ENCODE assay signal across 23 mouse cellular contexts in genomic region chr1:139029521-139029920, GRCm38 (mm10).
A peak's percentile ranks its signal among the peaks of the same experiment; 100 is the strongest.
DNase-seq lines count a peak whose midpoint lies in the region; ATAC-seq and TF ChIP-seq lines count a peak whose summit lies in the region.
"Had no signal": no experiment of that assay in that cellular context is flagged by ENCODE, and none has a peak within 500 bp of the region (broad histone marks: within the 10 kb centered on the region; RNA-seq: fewer than 3 reads in every experiment).

No protein-coding gene starts in this region.

- H3K36me3 ChIP-seq in heart, adult 2 months (ENCODE audit: control insufficient read depth, insufficient read depth, low read length), result peaks cover 5% of the 10 kb centered on the region
- no peaks in the 10 kb centered on the region for H3K36me3 ChIP-seq in liver, embryonic 14.5 days (replicated peaks; ENCODE audit: control insufficient read depth, insufficient read depth, low read depth)
- no peaks in the 10 kb centered on the region for H3K36me3 ChIP-seq in liver, embryonic 12.5 days
- no peaks in the 10 kb centered on the region for H3K36me3 ChIP-seq in heart, embryonic 13.5 days
- no peaks in the 10 kb centered on the region for H3K36me3 ChIP-seq in hindbrain, embryonic 10.5 days
- H3K36me3 ChIP-seq: embryonic facial prominence, embryonic 10.5 days; forebrain, embryonic 15.5 days; limb, embryonic 12.5 days; neural tube, embryonic 12.5 days had no signal

- H3K79me2 ChIP-seq in heart, adult 2 months (replicated peaks; ENCODE audit: control insufficient read depth, insufficient read depth, low read length), result no peaks in the 10 kb centered on the region

- H3K27ac ChIP-seq in heart, adult 2 months, result no peak overlapping the region; the same call in 1 of the 2 replicates
- H3K27ac ChIP-seq in liver, embryonic 14.5 days, result no peak overlapping the region
- no peak overlapping the region for H3K27ac ChIP-seq in liver, embryonic 12.5 days
- H3K27ac ChIP-seq in heart, embryonic 13.5 days (replicated peaks), result peak overlapping the region; percentile 74
- H3K27ac ChIP-seq in hindbrain, embryonic 10.5 days, result no peak overlapping the region
- H3K27ac ChIP-seq: embryonic facial prominence, embryonic 10.5 days; forebrain, embryonic 15.5 days; hindbrain, embryonic 14.5 days; limb, embryonic 12.5 days; neural tube, embryonic 12.5 days had no signal

- no peak overlapping the region for H3K4me3 ChIP-seq in heart, adult 2 months
- no peak overlapping the region for H3K4me3 ChIP-seq in liver, embryonic 14.5 days (ENCODE audit: insufficient read depth in 1 of 2, low read depth in 2 of 2, low read length in 2 of 2)
- no peak overlapping the region for H3K4me3 ChIP-seq in liver, embryonic 12.5 days
- no peak overlapping the region for H3K4me3 ChIP-seq in heart, embryonic 13.5 days
- no peak overlapping the region for H3K4me3 ChIP-seq in hindbrain, embryonic 10.5 days
- H3K4me3 ChIP-seq: embryonic facial prominence, embryonic 10.5 days; forebrain, embryonic 15.5 days; limb, embryonic 12.5 days; neural tube, embryonic 12.5 days had no signal

- TF ChIP-seq POLR2A in heart, adult 2 months (IDR thresholded peaks at IDR 0.05; ENCODE audit: insufficient read depth, low read depth, low read length), result no peak

- H3K9ac ChIP-seq in heart, adult 2 months (ENCODE audit: low read depth, low read length), result no peak overlapping the region
- H3K9ac ChIP-seq in liver, embryonic 14.5 days (replicated peaks), result no peak overlapping the region
- no peak overlapping the region for H3K9ac ChIP-seq in liver, embryonic 12.5 days
- H3K9ac ChIP-seq in heart, embryonic 13.5 days, result no peak overlapping the region
- H3K9ac ChIP-seq: forebrain, embryonic 15.5 days; hindbrain, embryonic 14.5 days; limb, embryonic 12.5 days; neural tube, embryonic 12.5 days had no signal

- peak; percentile 20 to 28 for DNase-seq in heart, adult 9 months (ENCODE audit: low spot score in 2 of 2)
- no peak for DNase-seq in heart, adult 2 months
- DNase-seq in liver, embryonic 14.5 days (ENCODE audit: low read depth in 3 of 3, low spot score in 3 of 3), result no peak
- DNase-seq in heart, postnatal 10 days, result peak; percentile 37 to 53
- no peak for DNase-seq in hindbrain, embryonic 10.5 days (ENCODE audit: low spot score)
- DNase-seq: adrenal gland, postnatal 36 days; cerebellum, adult 11 months; cerebellum, postnatal 10 days; gastrocnemius, postnatal 10 days; kidney, adult 9 months; lung, adult 18-20 months; midbrain, embryonic 14.5 days; right cerebral cortex, postnatal 4 days; thymus, postnatal 14 days had no signal

- intact Hi-C loops in heart, adult 2 months (cut with DNase I), result loop anchor here (5.0 kb wide), 1 partner anchor 62 kb away; no protein-coding TSS in a partner anchor
- intact Hi-C loops in heart, postnatal 10 days (cut with DNase I), result no loop called here

- TF ChIP-seq EP300 in heart, adult 2 months (IDR thresholded peaks at IDR 0.05; ENCODE audit: insufficient read depth, low read depth, low read length), result no peak
- TF ChIP-seq EP300 in liver, embryonic 14.5 days (IDR thresholded peaks at IDR 0.05; ENCODE audit: low read depth), result no peak

- H3K9me3 ChIP-seq in liver, embryonic 14.5 days (ENCODE audit: control insufficient read depth, low read length), result no peaks in the 10 kb centered on the region
- H3K9me3 ChIP-seq in liver, embryonic 12.5 days (replicated peaks), result no peaks in the 10 kb centered on the region
- H3K9me3 ChIP-seq in heart, embryonic 13.5 days, result no peaks in the 10 kb centered on the region
- no peaks in the 10 kb centered on the region for H3K9me3 ChIP-seq in hindbrain, embryonic 10.5 days
- H3K9me3 ChIP-seq: embryonic facial prominence, embryonic 10.5 days; forebrain, embryonic 15.5 days; limb, embryonic 12.5 days; neural tube, embryonic 12.5 days had no signal

- peaks cover 5% of the 10 kb centered on the region for H3K4me1 ChIP-seq in heart, adult 2 months (ENCODE audit: control insufficient read depth, insufficient read depth, low read length)
- peaks cover 0 to 2% of the 10 kb centered on the region in 2 experiments; a peak in 2 of 4 replicates for H3K4me1 ChIP-seq in liver, embryonic 14.5 days (replicated peaks; ENCODE audit: control insufficient read depth in 2 of 2, insufficient read depth in 2 of 2, low read length in 1 of 2)
- H3K4me1 ChIP-seq in liver, embryonic 12.5 days, result peaks cover 8% of the 10 kb centered on the region; the same call in 1 of the 2 replicates
- H3K4me1 ChIP-seq in heart, embryonic 13.5 days, result peaks cover 36% of the 10 kb centered on the region
- H3K4me1 ChIP-seq in hindbrain, embryonic 10.5 days (replicated peaks), result peaks cover 9% of the 10 kb centered on the region
- H3K4me1 ChIP-seq: embryonic facial prominence, embryonic 10.5 days; limb, embryonic 12.5 days; neural tube, embryonic 12.5 days had no signal

- TF ChIP-seq CTCF in heart, adult 2 months (IDR thresholded peaks at IDR 0.05), result no peak
- TF ChIP-seq CTCF in liver, embryonic 14.5 days (IDR thresholded peaks at IDR 0.05; ENCODE audit: low read depth), result no peak

- 0 out of 2 replicates have a peak, but pooled peaks have one; percentile 15 for ATAC-seq in liver, embryonic 14.5 days (ENCODE audit: insufficient read depth)
- ATAC-seq in liver, embryonic 12.5 days, result no peak
- ATAC-seq in heart, embryonic 13.5 days (ENCODE audit: extremely low read depth, insufficient number of reproducible peaks, low FRiP score, low TSS enrichment), result no peak
- ATAC-seq: forebrain, embryonic 15.5 days; inflammation-experienced regulatory T-cells, adult 6 months; Patski had no signal

- no peak overlapping the region for H3K4me2 ChIP-seq in liver, embryonic 14.5 days (ENCODE audit: low read depth)
- no peak overlapping the region for H3K4me2 ChIP-seq in liver, embryonic 12.5 days
- H3K4me2 ChIP-seq in heart, embryonic 13.5 days, result no peak overlapping the region
- H3K4me2 ChIP-seq: forebrain, embryonic 15.5 days; hindbrain, embryonic 14.5 days; limb, embryonic 12.5 days; neural tube, embryonic 12.5 days had no signal

- H3K27me3 ChIP-seq in heart, adult 2 months (ENCODE audit: control insufficient read depth, insufficient read depth, low read length), result no peaks in the 10 kb centered on the region
- H3K27me3 ChIP-seq in liver, embryonic 14.5 days (ENCODE audit: control insufficient read depth, insufficient read depth, low read length), result no peaks in the 10 kb centered on the region
- H3K27me3 ChIP-seq in liver, embryonic 12.5 days (replicated peaks), result no peaks in the 10 kb centered on the region
- no peaks in the 10 kb centered on the region for H3K27me3 ChIP-seq in heart, embryonic 13.5 days (replicated peaks)
- H3K27me3 ChIP-seq in hindbrain, embryonic 10.5 days (ENCODE audit: insufficient read depth, poor library complexity, severe bottlenecking), result no peaks in the 10 kb centered on the region
- H3K27me3 ChIP-seq: forebrain, embryonic 15.5 days; limb, embryonic 12.5 days; neural tube, embryonic 12.5 days; Patski had no signal

Comparison
In these comparisons a context has a peak if more than half of its experiments do, and no peak if none do; other contexts are left out.
1. DNase-seq: peak in heart, adult 9 months (2 of 2) and heart, postnatal 10 days (2 of 2); none in heart, adult 2 months (0 of 2), liver, embryonic 14.5 days (0 of 3) and hindbrain, embryonic 10.5 days (single experiment).